Mouse (Mus musculus): ENCODE results near the gene Slc25a25. TPM values are rescaled to one million over a fixed set of nuclear protein-coding genes. Genes with fewer than 3 reads are reported as not detected.

Slc25a25 gene
- polyA plus RNA-seq, 1 experiment, result 12.8 TPM

DNA sequence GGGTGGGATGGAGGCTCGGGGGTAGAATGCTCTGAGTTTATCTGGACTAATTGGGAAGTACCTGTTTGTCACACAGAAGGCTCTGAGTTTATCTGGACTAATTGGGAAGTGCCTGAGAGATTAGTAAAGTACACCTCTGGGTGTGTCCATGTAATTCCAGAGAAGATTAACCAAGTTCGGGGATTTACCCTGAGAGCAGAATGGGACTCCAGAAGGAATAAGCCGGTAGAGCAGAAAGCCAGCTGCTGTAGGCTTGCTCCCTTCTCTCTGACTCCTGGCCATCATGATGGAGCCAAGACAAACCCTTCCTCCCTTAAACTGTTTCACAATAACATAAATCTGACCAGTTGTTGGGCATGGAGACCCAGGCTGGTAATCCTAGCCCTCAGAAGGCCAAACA lies 26.4 kb downstream of the Slc25a25 start:
- Histone ChIP-seq H3K4me1 (ENCODE audit: control insufficient read depth, insufficient read depth, low read length) (no peaks in the 10 kb centered on the region), H3K27ac (ENCODE audit: insufficient read depth, low read length) (no peak overlapping the region), H3K9ac (ENCODE audit: low read depth, poor library complexity, severe bottlenecking) (no peak overlapping the region), H3K27me3 (ENCODE audit: control insufficient read depth, insufficient read depth, low read length, poor library complexity, severe bottlenecking) (no peaks in the 10 kb centered on the region), H3K36me3 (ENCODE audit: control insufficient read depth, insufficient read depth, low read length, poor library complexity, severe bottlenecking) (no peaks in the 10 kb centered on the region), H3K9me3 (replicated peaks; ENCODE audit: control insufficient read depth, insufficient read depth, low read length, poor library complexity, severe bottlenecking) (no peaks in the 10 kb centered on the region), H3K4me3 (ENCODE audit: low read depth, low read length) (no peak overlapping the region)
- TF ChIP-seq EP300 (IDR thresholded peaks at IDR 0.05; ENCODE audit: insufficient read depth, low read depth, low read length) (no peak), POLR2A (IDR thresholded peaks at IDR 0.05; ENCODE audit: insufficient read depth, low read length) (no peak), CTCF (IDR thresholded peaks at IDR 0.05; ENCODE audit: low read depth, low read length) (no peak)

DNA sequence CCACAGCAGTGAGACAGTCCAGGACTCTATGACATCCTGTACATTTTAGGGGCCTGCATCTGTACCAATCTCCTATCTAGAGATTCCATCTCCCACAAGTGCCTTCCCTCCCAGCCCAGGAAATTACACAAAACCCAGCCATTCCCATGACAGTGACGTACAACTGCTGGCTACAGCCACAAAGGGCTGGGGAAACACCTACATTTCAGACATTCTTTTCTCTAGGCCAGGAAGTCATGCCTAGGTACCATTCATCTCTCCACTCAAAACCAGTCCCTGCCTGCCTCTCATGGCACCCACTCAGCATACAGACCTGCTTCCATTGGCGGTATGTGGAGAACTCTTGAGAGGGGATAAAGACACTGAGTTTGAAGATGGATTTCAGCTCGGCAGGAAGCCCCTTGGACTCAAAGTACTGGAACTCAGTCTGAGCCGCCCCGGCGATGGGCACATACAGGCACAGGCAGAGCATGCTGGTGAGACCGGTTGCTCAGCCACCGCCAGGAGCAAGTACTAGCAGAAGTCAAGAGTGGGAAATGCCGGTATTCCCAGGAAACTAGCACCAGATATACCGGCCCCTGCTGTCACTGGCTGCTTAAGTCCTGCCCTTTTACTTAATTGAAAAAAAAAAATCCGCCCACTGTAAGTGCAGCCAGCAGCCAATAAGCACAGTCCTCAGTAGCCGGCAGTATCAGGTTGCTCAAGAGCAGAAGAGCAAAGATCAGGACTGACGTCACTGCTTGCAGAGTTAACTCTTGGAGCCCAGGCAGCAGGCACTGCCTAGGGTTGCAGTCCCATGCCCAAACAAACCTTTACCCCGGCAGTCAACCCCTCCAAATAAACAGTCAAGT lies 27.5 kb downstream of the Slc25a25 start:
- H3K9ac ChIP-seq (ENCODE audit: low read depth, poor library complexity, severe bottlenecking), result no peak overlapping the region
- TF ChIP-seq CTCF (IDR thresholded peaks at IDR 0.05; ENCODE audit: low read depth, low read length), result no peak
- TF ChIP-seq EP300 (IDR thresholded peaks at IDR 0.05; ENCODE audit: insufficient read depth, low read depth, low read length), result no peak
- TF ChIP-seq POLR2A (IDR thresholded peaks at IDR 0.05; ENCODE audit: insufficient read depth, low read length), result no peak
- H3K4me1 ChIP-seq (ENCODE audit: control insufficient read depth, insufficient read depth, low read length), result no peaks in the 10 kb centered on the region

DNA sequence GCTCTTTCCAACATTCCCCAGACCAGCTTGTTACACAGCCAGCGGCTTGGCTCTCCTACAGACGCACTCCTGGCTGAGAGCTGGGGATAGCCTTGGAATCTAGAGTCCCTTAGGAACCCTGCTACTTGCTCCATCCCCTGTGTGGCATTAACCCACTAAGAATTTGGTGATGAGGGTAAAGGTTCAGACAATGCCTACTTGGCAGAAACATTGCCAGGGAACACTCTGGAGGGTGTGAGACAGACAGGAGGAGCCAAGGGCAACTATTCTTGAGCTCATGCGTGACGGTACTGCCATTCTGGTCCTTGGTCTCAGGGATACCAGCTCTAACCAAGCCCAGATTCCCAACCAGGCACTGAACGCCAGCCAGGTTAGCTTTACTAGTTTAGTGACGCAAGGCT lies 29.4 kb downstream of the Slc25a25 start:
- H3K36me3 ChIP-seq (ENCODE audit: control insufficient read depth, insufficient read depth, low read length, poor library complexity, severe bottlenecking), result 0 out of 2 replicates have a peak, but pooled peaks cover 6% of the 10 kb centered on the region

More for the DNA sequence above, 27.5 kb downstream of the Slc25a25 start:
- H3K4me3 ChIP-seq (ENCODE audit: low read depth, low read length), result peak overlapping the region; percentile 38
- H3K9me3 ChIP-seq (replicated peaks; ENCODE audit: control insufficient read depth, insufficient read depth, low read length, poor library complexity, severe bottlenecking), result no peaks in the 10 kb centered on the region
- no peaks in the 10 kb centered on the region for H3K27me3 ChIP-seq (ENCODE audit: control insufficient read depth, insufficient read depth, low read length, poor library complexity, severe bottlenecking)
- no peak overlapping the region for H3K27ac ChIP-seq (ENCODE audit: insufficient read depth, low read length)
- H3K36me3 ChIP-seq (ENCODE audit: control insufficient read depth, insufficient read depth, low read length, poor library complexity, severe bottlenecking), result no peaks in the 10 kb centered on the region

DNA sequence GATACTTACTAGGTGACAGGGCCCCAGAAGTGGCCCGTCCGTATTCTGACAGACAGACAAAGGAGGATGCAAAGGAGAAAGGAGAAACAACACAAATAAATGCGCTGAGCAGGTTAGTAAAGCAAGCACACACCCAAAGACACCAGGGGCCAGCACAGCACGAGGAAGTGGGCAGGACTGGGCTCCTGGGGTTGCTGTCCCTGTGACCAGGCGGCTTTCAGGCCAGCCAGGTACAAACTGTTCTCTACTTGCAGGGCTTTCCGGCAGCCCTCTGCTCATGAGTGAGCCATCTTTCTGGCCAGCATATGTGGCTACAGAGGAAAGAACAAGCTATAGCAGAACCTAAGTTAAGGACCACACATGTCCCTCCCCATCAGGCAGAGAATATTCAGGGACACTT lies 30.6 kb downstream of the Slc25a25 start:
- Histone ChIP-seq H3K36me3 (ENCODE audit: control insufficient read depth, insufficient read depth, low read length, poor library complexity, severe bottlenecking) (peaks cover 11% of the 10 kb centered on the region), H3K4me3 (ENCODE audit: low read depth, low read length) (no peak overlapping the region), H3K9me3 (replicated peaks; ENCODE audit: control insufficient read depth, insufficient read depth, low read length, poor library complexity, severe bottlenecking) (no peaks in the 10 kb centered on the region), H3K27me3 (ENCODE audit: control insufficient read depth, insufficient read depth, low read length, poor library complexity, severe bottlenecking) (no peaks in the 10 kb centered on the region), H3K27ac (ENCODE audit: insufficient read depth, low read length) (no peak overlapping the region), H3K9ac (ENCODE audit: low read depth, poor library complexity, severe bottlenecking) (no peak overlapping the region), H3K4me1 (ENCODE audit: control insufficient read depth, insufficient read depth, low read length) (no peaks in the 10 kb centered on the region)
- TF ChIP-seq EP300 (IDR thresholded peaks at IDR 0.05; ENCODE audit: insufficient read depth, low read depth, low read length) (no peak), POLR2A (IDR thresholded peaks at IDR 0.05; ENCODE audit: insufficient read depth, low read length) (no peak), CTCF (IDR thresholded peaks at IDR 0.05; ENCODE audit: low read depth, low read length) (no peak)

More for the DNA sequence above, 29.4 kb downstream of the Slc25a25 start:
- no peaks in the 10 kb centered on the region for H3K27me3 ChIP-seq (ENCODE audit: control insufficient read depth, insufficient read depth, low read length, poor library complexity, severe bottlenecking)
- no peak overlapping the region for H3K4me3 ChIP-seq (ENCODE audit: low read depth, low read length)
- no peaks in the 10 kb centered on the region for H3K9me3 ChIP-seq (replicated peaks; ENCODE audit: control insufficient read depth, insufficient read depth, low read length, poor library complexity, severe bottlenecking)
- H3K4me1 ChIP-seq (ENCODE audit: control insufficient read depth, insufficient read depth, low read length), result no peaks in the 10 kb centered on the region
- H3K27ac ChIP-seq (ENCODE audit: insufficient read depth, low read length), result no peak overlapping the region
- TF ChIP-seq CTCF (IDR thresholded peaks at IDR 0.05; ENCODE audit: low read depth, low read length) (no peak), POLR2A (IDR thresholded peaks at IDR 0.05; ENCODE audit: insufficient read depth, low read length) (no peak), EP300 (IDR thresholded peaks at IDR 0.05; ENCODE audit: insufficient read depth, low read depth, low read length) (no peak)
- H3K9ac ChIP-seq (ENCODE audit: low read depth, poor library complexity, severe bottlenecking), result no peak overlapping the region

DNA sequence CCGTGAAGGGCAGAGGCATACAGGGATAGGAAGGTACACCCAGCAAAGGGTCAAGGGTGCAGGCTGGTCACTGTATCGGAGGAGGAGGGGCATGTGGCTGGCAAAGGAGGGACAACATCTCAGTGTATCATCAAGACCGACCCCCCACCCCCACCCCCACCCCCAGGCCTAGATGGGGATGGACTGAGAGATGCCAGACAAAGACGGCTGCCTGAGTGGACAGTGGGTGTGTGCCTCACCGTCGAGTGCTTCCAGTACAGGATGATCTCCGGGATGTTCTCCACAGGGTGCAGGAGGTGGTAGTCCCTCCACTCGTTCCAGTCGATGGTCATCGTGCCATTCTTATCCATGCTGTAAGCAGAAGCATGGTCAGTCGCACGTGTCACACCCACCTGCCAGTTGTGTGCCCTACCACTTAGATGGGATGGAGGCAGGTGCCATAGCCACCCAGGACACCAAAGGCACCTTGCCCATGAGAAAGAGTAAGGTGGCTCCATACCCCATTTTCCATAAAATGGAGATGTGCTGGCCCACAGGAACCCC lies 31.1 kb downstream of the Slc25a25 start:
- H3K9me3 ChIP-seq (replicated peaks; ENCODE audit: control insufficient read depth, insufficient read depth, low read length, poor library complexity, severe bottlenecking), result no peaks in the 10 kb centered on the region
- peaks cover 11% of the 10 kb centered on the region for H3K36me3 ChIP-seq (ENCODE audit: control insufficient read depth, insufficient read depth, low read length, poor library complexity, severe bottlenecking)
- H3K4me1 ChIP-seq (ENCODE audit: control insufficient read depth, insufficient read depth, low read length), result no peaks in the 10 kb centered on the region
- no peak overlapping the region for H3K9ac ChIP-seq (ENCODE audit: low read depth, poor library complexity, severe bottlenecking)
- no peak overlapping the region for H3K4me3 ChIP-seq (ENCODE audit: low read depth, low read length)
- H3K27ac ChIP-seq (ENCODE audit: insufficient read depth, low read length), result no peak overlapping the region
- TF ChIP-seq EP300 (IDR thresholded peaks at IDR 0.05; ENCODE audit: insufficient read depth, low read depth, low read length) (no peak), CTCF (IDR thresholded peaks at IDR 0.05; ENCODE audit: low read depth, low read length) (no peak), POLR2A (IDR thresholded peaks at IDR 0.05; ENCODE audit: insufficient read depth, low read length) (no peak)
- no peaks in the 10 kb centered on the region for H3K27me3 ChIP-seq (ENCODE audit: control insufficient read depth, insufficient read depth, low read length, poor library complexity, severe bottlenecking)

DNA sequence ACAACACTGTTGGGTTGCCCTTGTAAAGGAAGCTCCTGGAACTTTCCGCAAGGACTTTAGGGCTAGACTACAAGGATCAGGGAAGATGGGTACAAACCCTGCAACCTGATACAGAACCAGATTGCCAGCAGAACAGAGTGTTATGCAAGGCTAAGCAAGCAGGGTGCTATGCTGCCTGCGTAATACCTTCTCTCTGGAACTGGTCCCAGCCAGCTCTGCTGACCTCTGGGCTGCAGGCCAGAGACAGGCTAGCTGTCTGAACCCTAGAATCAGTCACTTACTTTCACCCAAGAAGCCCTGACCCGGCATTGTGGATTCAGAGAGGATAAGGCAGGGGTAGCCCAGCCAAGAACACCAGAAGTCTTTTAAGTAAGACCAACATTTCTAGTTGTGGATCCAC lies 31.9 kb downstream of the Slc25a25 start:
- Histone ChIP-seq H3K9me3 (replicated peaks; ENCODE audit: control insufficient read depth, insufficient read depth, low read length, poor library complexity, severe bottlenecking) (no peaks in the 10 kb centered on the region), H3K27ac (ENCODE audit: insufficient read depth, low read length) (no peak overlapping the region), H3K4me1 (ENCODE audit: control insufficient read depth, insufficient read depth, low read length) (no peaks in the 10 kb centered on the region), H3K9ac (ENCODE audit: low read depth, poor library complexity, severe bottlenecking) (no peak overlapping the region), H3K4me3 (ENCODE audit: low read depth, low read length) (no peak overlapping the region), H3K27me3 (ENCODE audit: control insufficient read depth, insufficient read depth, low read length, poor library complexity, severe bottlenecking) (no peaks in the 10 kb centered on the region), H3K36me3 (ENCODE audit: control insufficient read depth, insufficient read depth, low read length, poor library complexity, severe bottlenecking) (peaks cover 11% of the 10 kb centered on the region)
- TF ChIP-seq CTCF (IDR thresholded peaks at IDR 0.05; ENCODE audit: low read depth, low read length) (no peak), POLR2A (IDR thresholded peaks at IDR 0.05; ENCODE audit: insufficient read depth, low read length) (no peak), EP300 (IDR thresholded peaks at IDR 0.05; ENCODE audit: insufficient read depth, low read depth, low read length) (no peak)
